Mouse (Mus musculus) T-helper 2 cell (primary cell): Measurements from ENCODE around the gene Fndc9.

Experiments used
- in situ Hi-C: fragments of 300-600 bp; cut with MboI, MseI; formaldehyde crosslinking; loops from one replicate; pipeline ENCODE4 v1.15.1; 2025; ENCODE audit warnings: high pct_unique_total_duplicates

Gene Fndc9

GRCm38 (mm10) chr11:46276778-46277177 lies 41.4 kb downstream of the Fndc9 start:
- in situ Hi-C loops: no loop called here

DNA sequence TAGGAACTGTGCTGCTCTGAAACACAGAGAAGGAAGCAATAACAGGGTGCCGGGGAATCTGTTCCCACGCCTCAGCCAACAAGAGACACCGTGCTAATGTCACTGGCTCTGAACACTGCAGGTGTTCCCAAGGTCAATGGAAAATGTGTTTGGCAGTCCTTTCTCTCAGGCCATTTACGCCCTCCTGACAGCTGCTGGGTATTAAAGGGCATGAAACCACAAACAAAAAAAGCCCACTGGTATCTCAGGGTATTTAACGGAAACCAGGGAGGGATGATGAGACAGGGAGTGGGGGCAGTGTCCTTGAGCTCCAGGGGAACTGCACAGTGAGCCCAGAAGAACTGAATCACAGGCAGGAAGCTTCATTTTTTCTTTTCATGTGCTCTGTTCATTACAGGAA lies 42.8 kb downstream of the Fndc9 start:
- in situ Hi-C loops: no loop called here

GRCm38 (mm10) chr11:46278709-46279108 lies 43.4 kb downstream of the Fndc9 start:
- in situ Hi-C loops: no loop called here

DNA sequence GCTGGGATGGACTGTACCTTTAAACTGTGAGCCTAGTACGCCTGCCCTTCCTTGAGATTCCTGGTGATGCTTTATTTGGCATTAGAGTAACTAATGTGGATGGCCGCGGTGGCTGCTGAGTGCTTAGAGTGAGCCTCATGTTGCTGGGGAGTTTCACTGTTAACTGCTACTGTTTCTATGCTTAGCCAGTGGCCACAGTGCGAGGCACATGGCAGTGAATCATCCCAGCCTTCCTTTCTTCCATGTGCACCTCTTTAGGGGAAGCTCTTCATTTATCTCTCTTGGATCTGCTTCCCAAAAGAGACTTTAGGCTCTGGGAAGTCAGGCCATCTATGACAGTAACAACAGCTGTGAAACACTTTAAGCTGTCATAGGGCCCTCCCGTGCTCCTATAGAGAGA lies 47.3 kb downstream of the Fndc9 start:
- in situ Hi-C loops: no loop called here

- in situ Hi-C loops: no loop called here
Observed at GRCm38 (mm10) chr11:46283800-46284199, 48.5 kb downstream of the Fndc9 start.

- in situ Hi-C loops: no loop called here
Observed at GRCm38 (mm10) chr11:46286803-46287202, 51.5 kb downstream of the Fndc9 start.

DNA sequence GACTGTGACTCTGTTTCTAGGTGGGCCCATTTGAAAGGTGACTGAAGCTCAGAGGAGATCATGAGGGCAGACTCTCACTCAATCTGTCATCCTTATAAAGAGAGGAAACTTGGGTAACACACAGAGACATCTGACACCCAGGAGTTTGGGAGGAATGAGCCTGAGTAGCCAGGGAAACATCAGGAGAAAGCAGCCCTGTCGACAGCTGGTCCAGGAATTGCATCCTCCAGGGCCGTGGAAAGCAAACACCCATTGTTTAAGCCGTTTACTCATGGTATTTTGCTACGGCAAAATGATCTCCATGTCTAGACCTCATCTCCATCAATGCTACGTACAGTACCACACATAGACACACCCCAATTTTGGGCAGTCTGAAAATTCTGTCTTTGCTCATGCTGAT lies 52.8 kb downstream of the Fndc9 start:
- in situ Hi-C loops: no loop called here

GRCm38 (mm10) chr11:46289022-46289421 lies 53.7 kb downstream of the Fndc9 start:
- in situ Hi-C loops: no loop called here
